ENCODE assay signal across 9 mouse cellular contexts in the genomic region with DNA sequence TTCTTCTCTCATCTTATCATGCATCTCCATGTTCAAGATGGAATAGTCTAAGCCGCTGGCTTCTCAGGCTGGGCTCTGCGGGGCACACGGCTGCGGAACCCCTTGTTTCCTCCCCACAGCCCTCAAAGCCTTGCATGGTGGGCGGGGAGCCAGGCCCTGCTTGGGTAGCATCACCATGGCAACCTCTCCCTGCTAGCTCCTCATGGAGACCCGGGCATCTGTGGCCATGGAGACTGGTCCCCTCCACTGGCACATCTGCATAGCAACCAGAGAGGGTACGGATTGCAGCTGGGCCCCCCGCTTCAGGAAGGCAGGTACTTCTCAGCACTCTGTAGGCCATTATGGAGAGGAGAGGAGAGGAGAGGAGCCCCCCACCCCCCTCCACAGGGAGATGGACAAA. TPM values are rescaled to one million over a fixed set of nuclear protein-coding genes. Genes with fewer than 3 reads are reported as not detected.
DNase-seq lines count a peak whose midpoint lies in the region; ATAC-seq lines count a peak whose summit lies in the region.
"Had no signal": no experiment of that assay in that cellular context is flagged by ENCODE, and none has a peak within 500 bp of the region (broad histone marks: within the 10 kb centered on the region; RNA-seq: fewer than 3 reads in every experiment).

No protein-coding gene starts in this region.

- no peak for ATAC-seq in heart, embryonic 12.5 days (ENCODE audit: insufficient number of reproducible peaks, low FRiP score)
- peak; percentile 82 for ATAC-seq in hindbrain, embryonic 15.5 days (ENCODE audit: low FRiP score, low read depth)
- ATAC-seq in neural tube, embryonic 11.5 days (ENCODE audit: insufficient read depth, low FRiP score, low TSS enrichment): peak; percentile 80

- H3K4me2 ChIP-seq in heart, embryonic 12.5 days: no peak overlapping the region
- peak overlapping the region; percentile 35 for H3K4me2 ChIP-seq in hindbrain, embryonic 15.5 days
- H3K4me2 ChIP-seq in neural tube, embryonic 11.5 days (ENCODE audit: low read depth): peak overlapping the region; percentile 16; the same call in 1 of the 2 replicates

- no peak for DNase-seq in heart, postnatal 10 days
- peak; percentile 61 for DNase-seq in embryonic facial prominence, embryonic 10.5 days (ENCODE audit: low spot score)
- DNase-seq in neural tube, embryonic 11.5 days (ENCODE audit: low spot score): peak; percentile 87
- no peak for DNase-seq in gastrocnemius, postnatal 14 days
- no peak for DNase-seq in lung, postnatal 14 days
- DNase-seq in thymus, postnatal 14 days: no peak

- H3K36me3 ChIP-seq in heart, embryonic 12.5 days: no peaks in the 10 kb centered on the region
- H3K36me3 ChIP-seq in embryonic facial prominence, embryonic 10.5 days (replicated peaks): no peaks in the 10 kb centered on the region
- no peaks in the 10 kb centered on the region for H3K36me3 ChIP-seq in hindbrain, embryonic 15.5 days
- no peaks in the 10 kb centered on the region for H3K36me3 ChIP-seq in neural tube, embryonic 11.5 days (ENCODE audit: control insufficient read depth, insufficient read depth, low read length)

- peaks cover 50% of the 10 kb centered on the region for H3K4me1 ChIP-seq in heart, embryonic 12.5 days (replicated peaks)
- peaks cover 63% of the 10 kb centered on the region for H3K4me1 ChIP-seq in embryonic facial prominence, embryonic 10.5 days
- peaks cover 61% of the 10 kb centered on the region for H3K4me1 ChIP-seq in hindbrain, embryonic 15.5 days (replicated peaks)
- peaks cover 49% of the 10 kb centered on the region for H3K4me1 ChIP-seq in neural tube, embryonic 11.5 days (ENCODE audit: control insufficient read depth, insufficient read depth, low read length)

- WGBS in heart, embryonic 12.5 days: 65% methylated on average over 8 of the region's 8 CpGs
- WGBS in embryonic facial prominence, embryonic 10.5 days: 45% methylated on average over 8 of the region's 8 CpGs
- WGBS in hindbrain, embryonic 15.5 days: 12% methylated on average over 8 of the region's 8 CpGs
- 20% methylated on average over 8 of the region's 8 CpGs for WGBS in neural tube, embryonic 11.5 days

- H3K9ac ChIP-seq in heart, embryonic 12.5 days: no peak overlapping the region
- H3K9ac ChIP-seq in hindbrain, embryonic 15.5 days: no peak overlapping the region
- H3K9ac ChIP-seq in neural tube, embryonic 11.5 days (ENCODE audit: low read length): no peak overlapping the region; the same call in 1 of the 2 replicates

- intact Hi-C loops in heart, postnatal 10 days (cut with DNase I): no loop called here
- intact Hi-C loops in gastrocnemius, postnatal 14 days (cut with DNase I; ENCODE audit: low total_unique reads): no loop called here

- H3K27ac ChIP-seq in heart, embryonic 12.5 days (ENCODE audit: poor library complexity, severe bottlenecking): peak overlapping the region; percentile 94; the same call in 1 of the 2 replicates
- peak overlapping the region; percentile 55 for H3K27ac ChIP-seq in embryonic facial prominence, embryonic 10.5 days (replicated peaks)
- peak overlapping the region; percentile 71 for H3K27ac ChIP-seq in hindbrain, embryonic 15.5 days (replicated peaks)
- no peak overlapping the region for H3K27ac ChIP-seq in neural tube, embryonic 11.5 days (ENCODE audit: low read depth, low read length)

- no peaks in the 10 kb centered on the region for H3K27me3 ChIP-seq in heart, embryonic 12.5 days (replicated peaks)
- H3K27me3 ChIP-seq in embryonic facial prominence, embryonic 10.5 days (replicated peaks; ENCODE audit: low read depth, poor library complexity, severe bottlenecking): peaks cover 24% of the 10 kb centered on the region
- H3K27me3 ChIP-seq in hindbrain, embryonic 15.5 days: no peaks in the 10 kb centered on the region
- H3K27me3 ChIP-seq in neural tube, embryonic 11.5 days (ENCODE audit: control insufficient read depth, insufficient read depth, low read length): no peaks in the 10 kb centered on the region
- H3K27me3 ChIP-seq: CH12.LX had no signal

- H3K9me3 ChIP-seq in heart, embryonic 12.5 days (replicated peaks): no peaks in the 10 kb centered on the region
- no peaks in the 10 kb centered on the region for H3K9me3 ChIP-seq in embryonic facial prominence, embryonic 10.5 days
- H3K9me3 ChIP-seq in hindbrain, embryonic 15.5 days: no peaks in the 10 kb centered on the region
- no peaks in the 10 kb centered on the region for H3K9me3 ChIP-seq in neural tube, embryonic 11.5 days (ENCODE audit: control insufficient read depth, low read length)

- no peak overlapping the region for H3K4me3 ChIP-seq in heart, embryonic 12.5 days
- H3K4me3 ChIP-seq in embryonic facial prominence, embryonic 10.5 days: no peak overlapping the region
- no peak overlapping the region for H3K4me3 ChIP-seq in hindbrain, embryonic 15.5 days
- H3K4me3 ChIP-seq in neural tube, embryonic 11.5 days (ENCODE audit: low read depth, low read length): no peak overlapping the region

RNA-seq across cellular contexts. Expression of a gene that starts 40.5 kb away (rescaled TPM):
- 42.8 and 48.0 TPM in 2 replicates for polyA plus RNA-seq in heart, embryonic 12.5 days (2016; fragmentation: Nextera tagmentation; extraction: Ambion mirVana)
- total RNA-seq in heart, postnatal 10 days (2021): 10 to 100 TPM; 31.8 to 34.3 TPM
- 54.4 and 56.7 TPM in 2 replicates for polyA plus RNA-seq in embryonic facial prominence, embryonic 10.5 days (2016; fragmentation: Nextera tagmentation; extraction: Ambion mirVana)
- 81.7 and 94.2 TPM in 2 replicates for polyA plus RNA-seq in hindbrain, embryonic 15.5 days (2015; fragmentation: Nextera tagmentation; extraction: Ambion mirVana)
- 44.8 and 48.8 TPM in 2 replicates for polyA plus RNA-seq in neural tube, embryonic 11.5 days (2014; fragmentation: Nextera tagmentation; extraction: Ambion mirVana)
- 10 to 100 TPM; 21.5 to 24.1 TPM for total RNA-seq in gastrocnemius, postnatal 14 days (2021)

RNA-seq across cellular contexts. Expression of a gene that starts 44.0 kb away (rescaled TPM):
- 130 TPM in 2 replicates for polyA plus RNA-seq in heart, embryonic 12.5 days (2016; fragmentation: Nextera tagmentation; extraction: Ambion mirVana)
- 10 to 100 TPM; 36.7 to 48.8 TPM for total RNA-seq in heart, postnatal 10 days (2021)
- polyA plus RNA-seq in embryonic facial prominence, embryonic 10.5 days (2016; fragmentation: Nextera tagmentation; extraction: Ambion mirVana): 262 and 280 TPM in 2 replicates
- polyA plus RNA-seq in hindbrain, embryonic 15.5 days (2015; fragmentation: Nextera tagmentation; extraction: Ambion mirVana): 34.0 and 36.2 TPM in 2 replicates
- polyA plus RNA-seq in neural tube, embryonic 11.5 days (2014; fragmentation: Nextera tagmentation; extraction: Ambion mirVana): 194 and 219 TPM in 2 replicates
- total RNA-seq in gastrocnemius, postnatal 14 days (2021): 1 to 10 TPM; 5.5 to 9.4 TPM

Comparison
In these comparisons a context has a peak if more than half of its experiments do, and no peak if none do; other contexts are left out.
1. DNase-seq: peak in embryonic facial prominence, embryonic 10.5 days (single experiment) and neural tube, embryonic 11.5 days (single experiment); none in heart, postnatal 10 days (0 of 2), gastrocnemius, postnatal 14 days (single experiment), lung, postnatal 14 days (single experiment) and thymus, postnatal 14 days (single experiment).